Mouse (Mus musculus): Measurements from ENCODE around the gene Mrps18b. TPM values are rescaled to one million over a fixed set of nuclear protein-coding genes. Genes with fewer than 3 reads are reported as not detected.

Mrps18b gene
- 10 to 100 TPM; 18.4 to 21.4 TPM for total RNA-seq (2023)

DNA sequence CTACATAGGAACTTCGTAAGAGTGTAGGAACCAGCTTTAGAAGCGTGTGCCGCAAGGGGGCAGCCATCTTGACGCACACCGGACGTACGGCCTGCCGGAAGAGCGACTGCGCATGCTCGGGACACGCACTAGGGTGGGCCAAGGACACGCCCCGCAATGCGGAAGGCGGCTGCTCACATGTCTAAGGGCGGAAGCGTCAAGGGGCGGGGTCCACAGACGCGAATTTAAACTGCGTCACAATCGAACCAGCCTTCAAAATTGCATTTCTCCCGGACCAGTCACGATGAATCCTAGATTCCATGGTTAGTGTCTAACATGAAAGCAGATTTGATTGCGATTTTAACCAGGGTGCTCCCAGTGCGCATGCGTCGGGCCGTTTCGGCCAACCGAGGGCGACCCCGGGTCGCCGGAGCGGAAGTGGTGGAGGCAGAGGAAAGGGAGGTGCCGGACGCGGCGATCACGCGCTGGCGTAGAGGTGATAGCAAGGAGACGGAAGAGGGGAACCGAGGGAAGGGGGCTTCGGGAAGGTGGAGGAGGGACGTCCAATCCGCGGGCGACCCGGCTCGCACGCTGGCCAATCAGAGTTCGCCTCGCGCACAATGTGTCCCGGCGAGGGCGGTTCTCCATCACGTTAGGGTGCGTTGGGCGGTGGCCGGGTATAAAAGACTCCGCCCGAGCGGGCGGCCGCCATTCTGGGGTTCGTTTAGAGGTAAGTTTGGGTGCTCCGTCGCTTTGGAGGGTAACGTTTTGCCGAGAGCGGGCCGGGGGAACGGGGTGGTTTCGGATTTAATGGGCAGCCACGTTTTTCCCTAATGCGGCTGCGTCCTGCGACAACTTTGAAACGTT is at the start of gene Mrps18b, which contains the start of gene Ppp1r10:
TSS of gene Mrps18b (minus strand) at position 93 of the 846 bp plus-strand sequence.
TSS of gene Ppp1r10 (plus strand) at position 138 of the 846 bp plus-strand sequence.

DNA sequence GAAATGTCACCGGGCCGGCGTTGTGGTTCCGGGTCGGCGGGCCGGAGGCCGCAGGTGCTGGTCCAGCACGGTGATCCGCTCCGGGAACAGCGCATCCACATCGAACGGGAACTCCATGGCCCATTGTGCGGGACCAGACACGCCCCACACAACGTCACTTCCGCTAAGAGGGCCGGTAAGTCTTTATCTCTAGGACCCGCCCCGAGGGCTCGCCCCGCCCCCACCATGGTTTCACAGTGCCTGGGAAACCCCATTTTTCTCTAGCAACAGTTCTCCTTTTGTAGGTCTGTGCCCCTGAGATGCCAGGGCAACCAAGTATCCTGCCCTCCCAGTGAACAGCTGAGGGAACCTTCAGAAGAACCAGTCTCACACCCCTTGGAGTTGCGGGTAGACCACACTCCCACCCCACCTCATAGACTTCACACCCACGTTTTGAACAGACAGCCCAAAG is 6.2 kb downstream of the Mrps18b start, which contains the start of gene Atat1:
TSS of gene Atat1 (minus strand) at position 157 of the 451 bp plus-strand sequence.

DNA sequence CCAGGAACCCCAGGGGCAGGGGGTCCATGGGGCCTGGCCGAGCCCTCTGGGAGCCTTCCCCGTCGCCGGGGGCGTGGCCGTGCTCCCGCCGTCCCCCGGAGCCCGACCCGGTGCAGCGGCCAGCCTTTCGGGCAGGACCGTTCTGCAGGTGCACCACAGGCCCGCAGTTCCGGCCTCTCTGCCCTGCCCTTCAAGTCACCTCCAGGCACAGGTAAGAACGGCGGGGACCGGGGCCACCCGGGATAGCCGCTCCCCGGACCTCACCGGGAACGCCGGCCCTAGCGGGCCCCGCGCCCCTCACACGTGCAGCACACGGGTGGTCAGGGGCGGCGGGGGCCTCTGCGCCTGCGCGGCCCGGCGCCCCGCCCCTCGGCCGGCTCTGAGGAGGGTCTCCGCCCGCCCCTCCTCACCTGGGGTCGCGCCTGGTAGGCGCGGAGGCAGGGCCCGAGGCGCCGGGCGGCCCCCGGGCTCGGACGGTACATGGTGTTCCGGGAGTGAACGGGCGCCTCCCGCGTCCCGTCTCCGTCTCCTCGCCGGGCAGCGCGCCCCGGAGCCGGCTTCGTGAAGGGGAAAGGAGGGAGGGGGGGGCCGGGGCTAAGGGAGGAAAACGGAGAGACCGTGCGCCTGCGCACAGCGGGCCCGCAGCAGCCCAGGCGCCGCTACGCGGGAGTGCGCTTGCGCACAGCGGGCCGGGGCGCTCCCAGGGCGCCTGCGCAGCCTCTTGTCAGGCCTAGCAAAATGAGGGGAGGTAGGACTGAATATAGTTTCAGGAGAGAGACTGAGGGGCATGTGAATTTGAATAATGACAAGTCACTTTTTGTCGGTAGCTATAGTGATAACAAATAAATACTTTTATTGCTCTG is 19.2 kb downstream of the Mrps18b start, which contains the start of gene 2310061I04Rik:
TSS of gene 2310061I04Rik (minus strand) at position 651 of the 863 bp plus-strand sequence.

DNA sequence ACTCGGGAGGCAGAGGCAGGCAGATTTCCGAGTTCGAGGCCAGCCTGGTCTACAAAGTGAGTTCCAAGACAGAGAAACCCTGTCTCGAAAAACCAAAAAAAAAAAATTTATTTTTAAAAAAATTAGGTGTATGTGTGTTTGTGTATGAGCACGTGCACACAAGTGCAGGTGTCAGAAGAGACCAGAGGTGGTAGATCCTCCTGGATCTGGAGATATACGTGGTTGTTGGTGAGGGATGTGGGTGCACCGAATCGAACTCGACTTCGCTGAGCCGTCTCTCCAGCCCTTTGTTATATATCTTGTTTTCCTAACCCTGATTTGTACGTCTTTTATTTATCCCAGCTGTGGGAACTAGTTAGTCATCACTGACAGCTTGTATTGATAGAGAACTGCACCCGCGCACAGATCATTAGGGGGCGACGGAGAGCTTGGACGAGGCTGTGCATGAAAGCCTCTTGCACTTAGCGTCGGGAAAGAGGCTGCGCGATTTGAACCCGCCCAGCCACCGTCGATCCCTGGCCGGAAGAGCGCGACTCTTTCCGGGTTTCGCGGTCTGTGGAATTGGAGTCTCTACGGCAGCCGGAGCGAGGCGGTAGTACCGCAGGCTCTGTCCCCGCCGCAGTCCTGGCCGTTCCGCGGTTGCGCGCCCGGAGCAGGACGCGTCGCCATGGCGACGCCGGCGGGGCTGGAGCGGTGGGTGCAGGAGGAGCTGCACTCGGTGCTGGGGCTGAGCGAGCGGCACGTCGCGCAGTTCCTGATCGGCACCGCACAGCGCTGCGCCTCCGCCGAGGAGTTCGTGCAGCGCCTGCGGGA is 36.7 kb downstream of the Mrps18b start, which contains the start of gene Dhx16:
TSS of gene Dhx16 (plus strand) at position 575 of the 813 bp plus-strand sequence.

DNA sequence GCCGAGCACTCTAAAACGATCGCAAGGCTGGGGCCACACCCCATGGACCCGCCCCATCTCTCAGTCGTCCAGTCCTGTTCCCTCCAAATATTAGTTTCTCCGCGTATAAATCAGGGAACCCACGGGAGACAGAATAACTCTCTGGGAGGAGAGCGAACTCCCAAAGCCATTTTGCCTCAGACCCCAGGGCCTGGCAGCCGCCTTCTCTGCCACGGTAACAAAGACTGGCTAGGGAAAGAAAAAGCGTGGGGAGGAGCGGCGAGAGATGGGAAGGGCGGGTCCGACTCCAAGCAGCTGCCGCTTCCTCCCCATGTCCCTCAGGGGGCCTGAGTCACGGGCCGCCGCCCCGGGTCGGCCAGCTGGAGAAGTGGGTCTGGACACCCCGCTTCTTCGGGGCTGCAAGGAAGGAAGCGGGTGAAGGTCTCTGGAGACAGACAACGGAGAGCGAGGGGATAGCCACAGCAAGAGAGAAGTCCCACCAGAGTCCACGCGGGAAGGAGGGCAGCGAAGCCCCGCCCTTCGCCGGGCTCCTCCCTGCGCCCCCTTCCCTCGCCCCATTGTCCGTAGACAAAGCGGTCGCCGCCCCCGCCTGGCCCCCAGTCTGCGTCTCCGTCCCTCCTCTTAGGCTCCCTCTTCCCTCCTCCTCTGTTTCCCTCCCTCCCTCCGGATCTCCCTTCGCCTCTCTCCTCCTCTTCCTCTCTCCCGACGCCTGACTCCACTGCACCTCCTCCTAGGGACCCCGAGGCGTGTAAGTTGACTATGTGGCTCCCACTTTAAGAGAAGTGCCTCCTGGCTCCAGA is 50.5 kb downstream of the Mrps18b start, which contains the start of gene Ppp1r18:
TSS of gene Ppp1r18 (plus strand) at position 113 of the 800 bp plus-strand sequence.

DNA sequence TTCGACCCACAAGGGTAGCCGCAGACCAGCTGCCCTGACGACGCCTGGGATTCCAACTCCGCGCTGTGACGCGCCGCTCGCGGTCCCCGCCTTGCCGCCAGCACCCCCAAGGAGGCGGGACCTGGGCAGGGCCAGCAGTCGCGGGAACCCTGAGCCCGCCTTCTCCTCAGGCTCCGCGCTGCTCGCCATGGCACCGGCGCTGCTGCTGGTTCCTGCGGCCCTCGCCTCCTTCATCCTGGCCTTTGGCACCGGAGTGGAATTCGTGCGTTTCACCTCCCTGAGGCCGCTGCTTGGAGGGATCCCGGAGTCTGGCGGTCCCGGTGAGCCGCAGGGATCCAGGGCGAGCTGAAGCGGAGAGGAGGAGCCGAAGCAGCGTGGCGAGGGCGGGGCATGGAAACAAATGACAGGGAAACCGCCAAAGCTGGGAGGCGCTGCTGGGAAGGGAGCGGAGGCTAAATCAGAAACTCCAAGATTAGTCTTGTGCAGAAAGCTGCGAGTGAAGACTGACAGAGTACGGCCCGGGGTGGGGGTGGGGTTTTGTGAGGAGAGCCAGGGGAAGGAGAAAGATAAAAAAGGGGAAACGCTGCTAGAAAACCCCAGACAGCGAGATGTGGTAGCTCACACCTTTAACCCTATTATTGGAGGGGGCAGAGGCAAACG is 54.9 kb downstream of the Mrps18b start, which contains the start of gene Nrm:
TSS of gene Nrm (plus strand) at position 121 of the 660 bp plus-strand sequence.

Other genes with a start within 250 kb of the Mrps18b start
- 10 to 100 TPM in 1 of 2 experiments, 1 to 10 TPM in 1; 7.2 to 11.6 TPM for gene Vars2, start 248.8 kb downstream of the Mrps18b start, total RNA-seq (2023)
- gene Gtf2h4, start 242.7 kb downstream of the Mrps18b start, total RNA-seq (2023) = 1 to 10 TPM; 6.5 to 9.4 TPM
- under 1 TPM; 0.31 to 0.51 TPM for gene Ddr1, start 211.8 kb downstream of the Mrps18b start, total RNA-seq (2023)
- 100 to 1,000 TPM; 115 to 121 TPM for gene Ier3, start 94.7 kb downstream of the Mrps18b start, total RNA-seq (2023)
- gene Flot1, start 93.2 kb downstream of the Mrps18b start, total RNA-seq (2023) = 100 to 1,000 TPM; 181 to 198 TPM
- gene Tubb5, start 78.1 kb downstream of the Mrps18b start, total RNA-seq (2023) = 100 to 1,000 TPM; 449 to 487 TPM
- gene Mdc1, start 74.9 kb downstream of the Mrps18b start, total RNA-seq (2023) = 10 to 100 TPM; 33.5 to 33.9 TPM
- gene Nrm, start 55.1 kb downstream of the Mrps18b start, total RNA-seq (2023) = 10 to 100 TPM; 40.8 to 50.0 TPM
- gene Ppp1r18, start 50.8 kb downstream of the Mrps18b start, total RNA-seq (2023) = 100 to 1,000 TPM; 291 to 293 TPM
- gene Dhx16, start 36.6 kb downstream of the Mrps18b start, total RNA-seq (2023) = 10 to 100 TPM; 63.4 to 68.3 TPM
- 10 to 100 TPM; 12.1 to 14.2 TPM for gene 2310061I04Rik, start 19.0 kb downstream of the Mrps18b start, total RNA-seq (2023)
- 10 to 100 TPM; 13.1 to 14.4 TPM for gene Atat1, start 6.3 kb downstream of the Mrps18b start, total RNA-seq (2023)
- 100 to 1,000 TPM; 100 to 125 TPM for gene Ppp1r10, start within 50 bp of the Mrps18b start, total RNA-seq (2023)
- gene Abcf1, start 53.4 kb upstream of the Mrps18b start, total RNA-seq (2023) = 10 to 100 TPM; 73.8 to 79.6 TPM
- gene Gnl1, start 63.5 kb upstream of the Mrps18b start, total RNA-seq (2023) = 10 to 100 TPM; 43.5 to 46.4 TPM
- 10 to 100 TPM; 25.9 to 32.6 TPM for gene Prr3, start 63.8 kb upstream of the Mrps18b start, total RNA-seq (2023)
- 10 to 100 TPM; 34.9 to 43.5 TPM for gene H2-T24, start 104.2 kb upstream of the Mrps18b start, total RNA-seq (2023)
- 100 to 1,000 TPM; 154 to 159 TPM for gene H2-T23, start 116.5 kb upstream of the Mrps18b start, total RNA-seq (2023)
- gene H2-T22, start 126.4 kb upstream of the Mrps18b start, total RNA-seq (2023) = 10 to 100 TPM; 28.5 to 30.4 TPM
- gene Gm6034, start 126.6 kb upstream of the Mrps18b start, total RNA-seq (2023) = under 1 TPM in 1 of 2 experiments, not detected in 1; 0.24 TPM
- 10 to 100 TPM; 26.6 to 29.0 TPM for gene Gm11127, start 142.0 kb upstream of the Mrps18b start, total RNA-seq (2023)
- under 1 TPM; 0.44 to 0.82 TPM for gene Gm19684, start 205.3 kb upstream of the Mrps18b start, total RNA-seq (2023)
- under 1 TPM; 0.82 to 0.86 TPM for gene Gm7030, start 213.0 kb upstream of the Mrps18b start, total RNA-seq (2023)